Mouse (Mus musculus) thymus, postnatal 4 days (tissue): ENCODE results near the gene Map4.

Experiments
- DNase-seq: peaks from one replicate; pipeline ENCODE4 v3.0.0; 2021

Gene Map4

GRCm38 (mm10) chr9:110002413-110002812 is 71.2 kb downstream of the Map4 start:
- DNase-seq = no peak

GRCm38 (mm10) chr9:110019224-110019623 is 88.0 kb downstream of the Map4 start:
- no peak for DNase-seq

- no peak for DNase-seq
Observed at GRCm38 (mm10) chr9:110020405-110020804, 89.1 kb downstream of the Map4 start.

GRCm38 (mm10) chr9:110021463-110021862 is 90.2 kb downstream of the Map4 start:
- no peak for DNase-seq

- no peak for DNase-seq
Observed at GRCm38 (mm10) chr9:110022151-110022550, 90.9 kb downstream of the Map4 start.

GRCm38 (mm10) chr9:110035091-110035490 is 103.8 kb downstream of the Map4 start:
- no peak for DNase-seq

GRCm38 (mm10) chr9:110037895-110038294 is 106.6 kb downstream of the Map4 start:
- no peak for DNase-seq

GRCm38 (mm10) chr9:110038485-110038884 is 107.2 kb downstream of the Map4 start:
- DNase-seq = no peak

GRCm38 (mm10) chr9:110044373-110044772 is 113.1 kb downstream of the Map4 start:
- DNase-seq = no peak

- no peak for DNase-seq
Observed at GRCm38 (mm10) chr9:110045763-110046377, 114.6 kb downstream of the Map4 start.

GRCm38 (mm10) chr9:110047260-110047659 is 116.0 kb downstream of the Map4 start:
- DNase-seq = no peak

GRCm38 (mm10) chr9:110047857-110048256 is 116.6 kb downstream of the Map4 start:
- no peak for DNase-seq

GRCm38 (mm10) chr9:110051184-110051583 is 119.9 kb downstream of the Map4 start:
- no peak for DNase-seq

- no peak for DNase-seq
Observed at GRCm38 (mm10) chr9:110051869-110052661, 120.8 kb downstream of the Map4 start.

GRCm38 (mm10) chr9:110052951-110053304 is 121.7 kb downstream of the Map4 start:
- no peak for DNase-seq

GRCm38 (mm10) chr9:110053305-110054079 is 122.2 kb downstream of the Map4 start:
- DNase-seq = no peak

- no peak for DNase-seq
Observed at GRCm38 (mm10) chr9:110054080-110054421, 122.8 kb downstream of the Map4 start.

GRCm38 (mm10) chr9:110054781-110055180 is 123.5 kb downstream of the Map4 start:
- DNase-seq = no peak

- no peak for DNase-seq
Observed at GRCm38 (mm10) chr9:110057200-110057599, 125.9 kb downstream of the Map4 start.

GRCm38 (mm10) chr9:110060761-110061160 is 129.5 kb downstream of the Map4 start:
- DNase-seq = peak; percentile 57

GRCm38 (mm10) chr9:110062405-110062804 is 131.1 kb downstream of the Map4 start:
- peak; percentile 68 for DNase-seq

- DNase-seq = peak; percentile 38
Observed at GRCm38 (mm10) chr9:110062861-110063260, 131.6 kb downstream of the Map4 start.

GRCm38 (mm10) chr9:110064641-110065040 is 133.4 kb downstream of the Map4 start:
- DNase-seq = no peak

GRCm38 (mm10) chr9:110068745-110069144 is 137.5 kb downstream of the Map4 start:
- no peak for DNase-seq
